Mouse (Mus musculus) liver, adult 2 months (tissue): ENCODE measurements around the gene Ptbp1.

Experiments used
- CTCF ChIP-seq: fragments of 200-500 bp; IDR thresholded peaks from 2 replicates; pipeline ENCODE4 v1.5.1; 2011; ENCODE audit warnings: low read depth, low read length, control low read depth
- POLR2A ChIP-seq: fragments of 200-500 bp; IDR thresholded peaks from 2 replicates; pipeline ENCODE4 v1.6.1; 2011; ENCODE audit warnings: low read length, control low read depth; ENCODE audit not compliant: insufficient read depth; ENCODE audit errors: extremely low read depth

- no peak for TF ChIP-seq CTCF
- no peak for TF ChIP-seq POLR2A
Observed at GRCm38 (mm10) chr10:79823011-79823410, 31.2 kb upstream of the Ptbp1 start.
